Mouse (Mus musculus): ENCODE measurements around the gene Gm9045. TPM values are rescaled to one million over a fixed set of nuclear protein-coding genes. Genes with fewer than 3 reads are reported as not detected.
"Not testable (repeated sequence)": the region's sequence is repeated elsewhere in the genome, so short reads cannot be mapped to it uniquely, and the experiment has no call there.

Gm9045 gene
- total and polyA plus RNA-seq, 3 experiments = 0.22 TPM; not detected in 2

- TF ChIP-seq POLR2AphosphoS5 (IDR thresholded peaks at IDR 0.05; ENCODE audit: insufficient replicate concordance, low read depth, low read length) = no peak
- TF ChIP-seq CTCF (IDR thresholded peaks at IDR 0.05; ENCODE audit: low read depth, low read length) = no peak
- no peak for TF ChIP-seq GATA2 (IDR thresholded peaks at IDR 0.05; ENCODE audit: borderline replicate concordance, low read depth, low read length)
- no peak for TF ChIP-seq TAL1 (conservative IDR thresholded peaks at IDR 0.05; ENCODE audit: low read depth, low read length)
- TF ChIP-seq GATA1 (IDR thresholded peaks at IDR 0.05; ENCODE audit: borderline replicate concordance, low read length) = no peak
- ATAC-seq (ENCODE audit: extremely low read depth, insufficient number of reproducible peaks, low FRiP score, poor library complexity, severe bottlenecking) = no peak
- no peak for DNase-seq (ENCODE audit: low spot score)
- H3K4me1 ChIP-seq (ENCODE audit: insufficient read depth, low read depth, low read length) = no peaks in the 10 kb centered on the region
- no peaks in the 10 kb centered on the region for H3K36me3 ChIP-seq (replicated peaks)
- no peaks in the 10 kb centered on the region for H3K27me3 ChIP-seq (ENCODE audit: insufficient read depth, low read length)
- no peak overlapping the region for H3K4me3 ChIP-seq (ENCODE audit: low read depth, low read length)
- peaks cover 34% of the 10 kb centered on the region for H3K9me3 ChIP-seq (replicated peaks)
These were observed 18.6 kb downstream of the Gm9045 start for GRCm38 (mm10) chr10:118319024-118319423.

GRCm38 (mm10) chr10:118302133-118302532 is 35.5 kb downstream of the Gm9045 start:
- H3K4me1 ChIP-seq (ENCODE audit: insufficient read depth, low read depth, low read length); H3K27me3 ChIP-seq (ENCODE audit: insufficient read depth, low read length); H3K4me3 ChIP-seq (ENCODE audit: low read depth, low read length); ATAC-seq (ENCODE audit: extremely low read depth, insufficient number of reproducible peaks, low FRiP score, poor library complexity, severe bottlenecking); DNase-seq (ENCODE audit: low spot score); H3K36me3 ChIP-seq (replicated peaks): not testable (repeated sequence)
- H3K9me3 ChIP-seq (replicated peaks) = peaks cover 13% of the 10 kb centered on the region

DNA sequence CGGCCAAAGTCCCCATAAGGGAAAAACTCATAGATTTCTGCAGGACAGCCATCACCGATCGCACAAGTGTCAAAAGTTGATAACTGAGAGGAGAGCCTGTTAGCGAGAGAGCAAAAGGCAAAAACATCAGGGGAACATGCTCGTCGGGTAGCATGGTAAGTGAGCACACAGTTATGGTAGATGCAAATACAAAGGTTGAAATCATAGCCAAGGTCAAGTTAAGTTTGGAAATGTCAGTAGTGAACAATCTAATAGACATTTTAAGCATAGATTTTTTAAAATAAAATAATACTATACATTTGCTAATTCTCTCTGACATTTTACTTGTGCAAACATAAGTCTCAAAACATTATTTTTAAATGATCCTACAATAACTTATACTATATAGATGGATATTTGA is 42.7 kb downstream of the Gm9045 start, which contains the start of gene Iltifb:
TSS of gene Iltifb (minus strand) at position 101 of the 400 bp plus-strand sequence.
- Histone ChIP-seq H3K9me3 (replicated peaks) (0 out of 2 replicates have a peak, but pooled peaks cover 4% of the 10 kb centered on the region), H3K36me3 (replicated peaks) (no peaks in the 10 kb centered on the region), H3K4me3 (ENCODE audit: low read depth, low read length) (no peak within 1 kb of the TSS), H3K4me1 (ENCODE audit: insufficient read depth, low read depth, low read length) (no peaks in the 10 kb centered on the region), H3K27me3 (ENCODE audit: insufficient read depth, low read length) (no peaks in the 10 kb centered on the region)
- no peak for DNase-seq (ENCODE audit: low spot score)
- no peak for TF ChIP-seq CTCF (IDR thresholded peaks at IDR 0.05; ENCODE audit: low read depth, low read length)
- no peak for TF ChIP-seq TAL1 (conservative IDR thresholded peaks at IDR 0.05; ENCODE audit: low read depth, low read length)
- TF ChIP-seq GATA2 (IDR thresholded peaks at IDR 0.05; ENCODE audit: borderline replicate concordance, low read depth, low read length) = no peak
- no peak for TF ChIP-seq POLR2AphosphoS5 (IDR thresholded peaks at IDR 0.05; ENCODE audit: insufficient replicate concordance, low read depth, low read length)
- TF ChIP-seq GATA1 (IDR thresholded peaks at IDR 0.05; ENCODE audit: borderline replicate concordance, low read length) = no peak
- ATAC-seq (ENCODE audit: extremely low read depth, insufficient number of reproducible peaks, low FRiP score, poor library complexity, severe bottlenecking) = no peak

Other genes starting within 250 kb of the Gm9045 start
- 17.4 and 19.6 TPM in 2 replicates for gene Mdm1, start 196.0 kb downstream of the Gm9045 start, total RNA-seq (2014; fragmentation: Nextera tagmentation)
- 30.2 and 30.6 TPM in 2 replicates for gene Mdm1, start 196.0 kb downstream of the Gm9045 start, total RNA-seq (2017)
- gene Mdm1, start 196.0 kb downstream of the Gm9045 start, polyA plus RNA-seq (2012) = 14.9 and 17.1 TPM in 2 replicates
- not detected in 2 replicates for gene Il22, start 132.9 kb downstream of the Gm9045 start, total RNA-seq (2014; fragmentation: Nextera tagmentation)
- gene Il22, start 132.9 kb downstream of the Gm9045 start, total RNA-seq (2017) = not detected in 2 replicates
- not detected in 2 replicates for gene Il22, start 132.9 kb downstream of the Gm9045 start, polyA plus RNA-seq (2012)
- gene Gm32717, start 97.1 kb downstream of the Gm9045 start, total RNA-seq (2014; fragmentation: Nextera tagmentation) = not detected in 2 replicates
- 0.17 TPM in 1 of 2 replicates, not detected in the other for gene Gm32717, start 97.1 kb downstream of the Gm9045 start, total RNA-seq (2017)
- not detected in 2 replicates for gene Gm32717, start 97.1 kb downstream of the Gm9045 start, polyA plus RNA-seq (2012)
- gene Gm32802, start 79.1 kb downstream of the Gm9045 start, total RNA-seq (2014; fragmentation: Nextera tagmentation) = not detected in 2 replicates
- gene Gm32802, start 79.1 kb downstream of the Gm9045 start, total RNA-seq (2017) = 0.17 TPM in 1 of 2 replicates, not detected in the other
- gene Gm32802, start 79.1 kb downstream of the Gm9045 start, polyA plus RNA-seq (2012) = not detected in 2 replicates
- gene Iltifb, start 42.8 kb downstream of the Gm9045 start, total RNA-seq (2014; fragmentation: Nextera tagmentation) = not detected in 2 replicates
- not detected in 2 replicates for gene Iltifb, start 42.8 kb downstream of the Gm9045 start, total RNA-seq (2017)
- gene Iltifb, start 42.8 kb downstream of the Gm9045 start, polyA plus RNA-seq (2012) = not detected in 2 replicates
- gene Gm9040, start 10.9 kb downstream of the Gm9045 start, total RNA-seq (2014; fragmentation: Nextera tagmentation) = not detected in 2 replicates
- 0.05 and 0.12 TPM in 2 replicates for gene Gm9040, start 10.9 kb downstream of the Gm9045 start, total RNA-seq (2017)
- gene Gm9040, start 10.9 kb downstream of the Gm9045 start, polyA plus RNA-seq (2012) = not detected in 2 replicates
- gene Gm9044, start 5.4 kb downstream of the Gm9045 start, total RNA-seq (2014; fragmentation: Nextera tagmentation) = not detected in 2 replicates
- 0.05 and 0.12 TPM in 2 replicates for gene Gm9044, start 5.4 kb downstream of the Gm9045 start, total RNA-seq (2017)
- not detected in 2 replicates for gene Gm9044, start 5.4 kb downstream of the Gm9045 start, polyA plus RNA-seq (2012)
- gene Gm9046, start 5.4 kb upstream of the Gm9045 start, total RNA-seq (2014; fragmentation: Nextera tagmentation) = not detected in 2 replicates
- gene Gm9046, start 5.4 kb upstream of the Gm9045 start, total RNA-seq (2017) = 0.05 TPM in 1 of 2 replicates, not detected in the other
- gene Gm9046, start 5.4 kb upstream of the Gm9045 start, polyA plus RNA-seq (2012) = not detected in 2 replicates
- gene Gm9048, start 10.8 kb upstream of the Gm9045 start, total RNA-seq (2014; fragmentation: Nextera tagmentation) = not detected in 2 replicates
- not detected in 2 replicates for gene Gm9048, start 10.8 kb upstream of the Gm9045 start, total RNA-seq (2017)
- not detected in 2 replicates for gene Gm9048, start 10.8 kb upstream of the Gm9045 start, polyA plus RNA-seq (2012)
- gene Gm9049, start 16.3 kb upstream of the Gm9045 start, total RNA-seq (2014; fragmentation: Nextera tagmentation) = not detected in 2 replicates
- 0.22 TPM in 1 of 2 replicates, not detected in the other for gene Gm9049, start 16.3 kb upstream of the Gm9045 start, total RNA-seq (2017)
- gene Gm9049, start 16.3 kb upstream of the Gm9045 start, polyA plus RNA-seq (2012) = 0.03 TPM in 1 of 2 replicates, not detected in the other
- gene Ifng, start 103.2 kb upstream of the Gm9045 start, total RNA-seq (2014; fragmentation: Nextera tagmentation) = not detected in 2 replicates
- gene Ifng, start 103.2 kb upstream of the Gm9045 start, total RNA-seq (2017) = not detected in 2 replicates
- not detected in 2 replicates for gene Ifng, start 103.2 kb upstream of the Gm9045 start, polyA plus RNA-seq (2012)